Mouse (Mus musculus) urinary bladder, postnatal 4 days (tissue): Measurements from ENCODE around the gene Zmynd8.

Experiments used
- DNase-seq, 2 experiments: peaks; one replicate each; pipeline ENCODE4 v3.0.0; 2021 to 2022; ENCODE audit warnings: low spot score in 2 of 2

The Zmynd8 gene

DNA sequence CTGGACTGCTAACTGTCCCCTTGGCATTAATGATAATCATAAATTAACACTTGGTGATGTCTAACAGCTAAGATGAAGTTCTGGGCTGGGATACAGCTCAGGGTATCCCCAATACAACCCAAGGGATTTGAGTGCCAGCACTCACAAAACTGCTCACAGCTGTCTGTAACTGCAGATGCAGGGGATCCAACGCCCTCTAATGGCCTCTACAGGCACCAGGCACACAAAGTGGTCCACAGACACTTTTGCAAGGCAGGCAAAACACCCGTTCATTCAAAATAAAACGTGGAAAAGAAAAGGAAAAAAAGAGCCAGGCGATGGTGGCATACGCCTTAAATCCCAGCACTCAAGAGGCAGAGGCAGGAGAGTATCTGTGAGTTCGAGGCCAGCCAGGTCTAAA is 658 bp upstream of the Zmynd8 start:
- no peak for DNase-seq

DNA sequence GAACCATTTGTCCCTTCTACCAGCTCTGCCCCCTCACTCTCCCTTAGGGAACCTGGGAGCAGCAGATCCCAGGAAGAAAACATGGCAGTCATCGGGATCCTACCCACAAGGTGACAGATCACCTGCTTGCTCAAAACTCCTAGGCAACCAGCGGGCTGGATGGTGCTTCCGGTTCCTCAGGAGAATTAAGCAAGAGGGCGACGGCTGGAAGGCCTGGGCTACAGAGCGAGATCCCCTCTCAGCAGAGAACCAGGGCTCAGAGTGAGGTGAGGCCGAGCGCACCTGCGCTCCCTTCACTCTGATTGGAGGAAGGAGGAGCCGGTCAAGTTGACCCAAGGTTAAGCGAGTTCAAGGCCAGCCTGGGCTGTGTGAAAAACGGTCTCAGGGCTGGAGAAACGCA is 2.6 kb downstream of the Zmynd8 start:
- no peak for DNase-seq

DNA sequence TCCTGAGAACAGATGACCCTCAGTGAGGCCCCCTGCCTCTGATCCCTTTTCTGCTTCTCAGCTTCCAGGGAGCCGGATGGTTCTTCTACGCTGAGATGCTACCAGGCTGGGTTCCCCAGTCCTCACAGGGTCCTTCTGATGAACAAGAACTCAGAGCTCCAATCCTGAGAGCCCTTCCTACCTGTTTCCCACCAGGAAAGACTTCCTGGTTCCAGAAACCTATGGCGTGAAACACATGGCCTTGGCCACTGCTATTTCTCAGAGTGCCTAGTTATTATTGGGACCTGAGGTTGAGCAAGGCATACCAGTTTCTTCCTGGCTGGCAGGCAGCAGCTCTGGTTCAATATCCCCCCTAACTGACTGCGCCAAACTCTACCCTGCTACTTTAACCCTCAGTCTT is 3.1 kb downstream of the Zmynd8 start:
- no peak for DNase-seq

DNA sequence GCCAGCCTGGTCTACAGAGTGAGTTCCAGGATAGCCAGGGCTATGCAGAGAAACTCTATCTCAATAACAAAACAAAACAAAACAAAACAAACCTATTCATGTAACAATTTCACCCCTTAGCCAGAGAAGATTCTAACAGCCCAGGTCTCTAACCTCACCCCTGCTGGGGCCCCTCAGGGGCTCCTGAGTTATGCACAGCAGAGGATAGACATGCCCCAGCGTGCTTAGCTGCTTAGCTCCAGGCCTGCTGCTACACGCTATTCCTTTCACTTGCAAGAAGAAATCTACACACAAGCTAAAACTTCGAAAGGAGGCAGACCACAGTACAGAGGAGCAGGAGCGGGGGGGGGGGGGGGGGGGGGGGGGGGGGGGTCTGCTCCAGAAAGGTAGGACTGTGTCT is 4.3 kb downstream of the Zmynd8 start:
- DNase-seq = no peak

DNA sequence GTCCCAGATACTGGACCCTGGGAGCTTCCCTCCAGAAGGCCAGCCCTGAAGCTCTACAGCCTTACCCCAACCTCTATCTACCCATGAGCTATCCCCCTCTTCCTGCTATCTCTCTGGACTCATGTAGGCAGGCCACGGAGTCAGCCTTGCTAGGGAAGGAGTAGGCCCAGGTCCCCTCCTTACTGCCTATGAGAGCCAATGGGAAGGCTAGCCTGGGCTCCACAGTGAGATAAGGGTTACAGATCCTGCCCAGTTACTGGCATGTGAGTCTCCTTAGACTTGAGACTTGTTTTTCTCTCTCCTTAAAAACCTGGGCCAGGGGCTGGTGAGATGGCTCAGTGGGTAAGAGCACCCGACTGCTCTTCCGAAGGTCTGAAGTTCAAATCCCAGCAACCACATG is 5.6 kb downstream of the Zmynd8 start:
- no peak for DNase-seq

DNA sequence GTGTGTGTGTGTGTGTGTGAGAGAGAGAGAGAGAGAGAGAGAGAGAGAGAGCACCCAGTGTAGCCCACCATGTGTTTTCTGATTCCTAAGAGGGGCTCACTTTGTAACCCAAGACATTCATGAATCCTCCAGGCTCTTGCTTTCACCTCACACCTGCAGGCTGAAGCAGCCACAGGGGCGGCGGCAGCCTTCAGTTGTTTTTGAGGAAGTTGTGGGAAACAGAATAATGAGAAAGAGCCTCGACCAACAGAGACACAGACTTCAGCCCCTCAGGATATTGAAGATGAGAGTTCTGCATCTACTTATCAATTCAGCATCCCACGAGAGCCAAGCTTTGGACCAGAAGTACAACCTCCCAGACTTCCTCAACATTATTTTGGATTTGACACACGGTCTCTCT is 6.2 kb downstream of the Zmynd8 start:
- DNase-seq = no peak

DNA sequence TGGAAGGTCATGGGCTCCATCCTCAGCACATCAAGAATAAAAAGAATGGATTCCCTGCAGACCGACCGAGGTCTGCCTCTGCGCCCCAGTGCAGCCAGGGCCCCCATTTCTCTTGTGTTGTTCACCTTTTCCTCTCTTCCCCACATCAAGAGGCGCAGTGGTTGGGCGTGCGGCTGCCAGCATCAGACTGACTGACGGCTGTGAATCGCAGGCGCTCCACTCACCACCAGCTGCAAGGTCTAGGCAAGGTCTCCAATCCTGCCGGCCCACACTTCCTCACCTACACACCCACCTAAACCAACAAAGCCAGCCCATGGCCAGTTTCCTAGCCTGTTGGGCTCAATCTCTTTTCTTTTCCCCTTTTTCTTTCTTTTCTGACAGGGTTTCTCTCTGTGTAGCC is 8.4 kb downstream of the Zmynd8 start:
- DNase-seq = no peak

DNA sequence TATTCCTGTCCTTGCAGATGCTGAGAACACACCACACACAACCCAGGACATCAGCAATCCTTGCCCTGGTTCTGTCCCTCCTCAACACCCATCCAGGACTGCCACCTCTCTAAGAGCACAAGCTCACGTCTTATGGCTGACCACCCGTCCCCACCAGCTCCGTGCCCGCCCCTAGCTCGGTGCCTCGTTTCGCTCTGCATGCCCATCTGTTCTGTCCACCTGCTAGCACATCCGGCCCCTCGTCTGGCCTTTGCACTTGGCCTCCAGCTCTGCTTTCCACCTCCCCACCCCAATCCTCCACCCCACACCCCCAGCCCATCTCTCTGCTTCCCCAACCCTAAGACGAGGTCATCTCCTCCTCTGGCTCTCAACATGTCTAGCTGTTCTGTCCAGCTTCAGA is 8.9 kb downstream of the Zmynd8 start:
- no peak for DNase-seq

DNA sequence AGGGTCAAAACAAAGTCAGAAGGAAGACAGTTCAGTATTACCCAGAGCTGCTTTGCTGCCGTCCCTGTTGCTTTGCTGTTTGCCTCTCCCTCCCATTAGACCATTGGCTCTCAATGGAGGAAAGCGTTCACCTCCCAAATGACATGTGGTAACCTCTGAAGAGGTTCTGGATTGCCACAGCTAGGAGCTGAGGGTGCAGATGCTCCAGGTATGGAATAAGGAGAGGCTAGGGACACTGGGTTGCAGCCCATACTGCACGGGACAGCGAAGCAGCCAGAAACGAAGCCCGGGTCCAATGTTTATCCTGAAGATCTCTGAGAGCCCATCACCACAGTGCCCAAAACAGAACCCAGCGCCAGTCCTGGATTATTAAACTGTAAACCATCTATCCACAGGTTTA is 9.6 kb downstream of the Zmynd8 start:
- DNase-seq = no peak

DNA sequence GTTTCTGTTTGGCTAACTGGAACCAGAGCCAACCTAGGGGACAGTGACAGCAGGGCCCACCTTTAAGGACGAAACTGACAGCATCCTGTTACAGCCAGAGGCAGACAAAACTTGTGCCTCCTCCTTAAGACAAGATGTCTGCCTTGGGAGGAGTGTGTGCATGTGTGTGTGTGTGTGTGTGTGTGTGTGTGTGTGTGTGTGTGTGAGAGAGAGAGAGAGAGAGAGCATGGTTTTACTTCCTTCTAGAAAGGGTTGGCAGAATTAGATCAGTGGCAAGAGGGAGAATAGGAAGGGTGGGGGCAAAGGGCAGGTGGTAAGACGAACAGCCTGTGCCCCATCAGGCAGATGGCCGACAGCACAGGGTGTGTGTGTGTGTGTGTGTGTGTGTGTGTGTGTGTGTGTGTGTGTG is 10.0 kb downstream of the Zmynd8 start:
- DNase-seq = no peak

DNA sequence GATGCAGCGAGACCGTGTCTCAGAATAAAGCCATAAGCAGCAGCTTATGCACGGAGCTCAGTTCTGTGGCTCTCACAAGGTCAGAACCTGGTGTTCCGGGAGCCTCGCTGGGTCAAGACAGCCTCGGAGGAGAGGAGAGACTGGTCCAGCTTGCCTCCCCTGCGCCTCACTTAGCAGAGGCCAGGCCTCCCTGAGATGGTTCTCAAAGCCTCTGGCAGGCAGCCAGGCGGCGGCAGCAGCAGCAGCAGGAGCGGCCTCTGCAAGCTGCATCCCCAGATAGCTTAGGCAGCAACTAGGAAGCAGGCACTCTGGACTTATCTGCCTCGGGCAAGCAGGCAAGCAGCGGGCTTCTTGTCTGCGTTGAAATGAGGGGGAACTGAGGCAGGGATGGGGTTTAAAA is 10.4 kb downstream of the Zmynd8 start:
- DNase-seq = peak; percentile 72 to 77

DNA sequence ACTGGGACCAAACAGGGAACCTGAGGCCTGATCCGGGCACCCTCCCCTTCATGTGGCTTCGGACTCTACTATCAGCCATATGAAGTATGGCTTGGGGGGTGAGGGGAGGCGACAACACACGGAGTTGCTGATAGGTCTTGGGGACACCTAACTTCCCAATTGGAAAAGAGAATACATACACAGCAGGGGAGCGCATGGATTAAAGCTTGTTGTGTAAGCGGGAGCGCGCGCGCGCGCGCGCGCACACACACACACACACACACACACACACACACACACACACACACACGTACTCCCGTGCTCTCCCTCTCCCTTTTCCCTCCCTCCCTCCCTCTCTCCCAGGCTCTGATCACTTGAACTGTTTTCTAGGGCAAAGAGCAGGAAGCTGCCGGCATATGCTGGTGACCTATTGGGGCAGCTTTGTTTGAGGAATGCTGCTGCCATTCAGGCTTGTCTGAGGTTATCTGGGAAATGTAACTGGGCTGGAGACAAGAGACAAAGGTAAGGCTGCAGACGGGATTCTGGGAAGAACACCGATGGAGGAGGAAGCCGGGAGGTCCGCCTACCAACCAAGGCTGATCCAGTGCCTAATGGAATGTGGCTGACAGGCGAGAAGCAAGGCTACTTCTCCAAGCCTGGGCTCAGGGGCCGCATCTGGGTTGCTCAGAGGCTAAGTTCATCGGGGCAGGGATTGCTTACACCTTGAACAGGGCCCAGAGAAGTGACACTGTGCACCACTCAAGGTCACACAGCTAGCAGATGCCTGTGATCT is 11.8 kb downstream of the Zmynd8 start:
- no peak for DNase-seq

DNA sequence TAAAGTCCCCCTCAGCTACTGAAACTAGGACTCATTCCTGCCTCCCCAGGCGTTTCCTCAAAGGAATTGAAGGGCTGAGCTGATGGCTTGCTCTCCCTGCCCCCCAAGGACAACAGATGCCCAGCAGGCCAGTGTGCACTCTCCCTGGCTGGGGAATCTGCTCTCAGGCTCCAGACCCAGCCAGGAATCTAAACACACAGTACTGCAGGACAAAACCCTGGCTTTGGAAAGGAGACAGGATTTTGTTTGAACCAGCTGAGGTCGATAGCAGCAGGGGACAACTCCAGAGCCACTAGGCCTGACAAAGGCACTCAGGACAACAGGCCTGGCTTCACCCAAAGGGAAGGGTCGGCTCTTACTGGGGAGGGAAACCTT is 12.3 kb downstream of the Zmynd8 start:
- DNase-seq = no peak

DNA sequence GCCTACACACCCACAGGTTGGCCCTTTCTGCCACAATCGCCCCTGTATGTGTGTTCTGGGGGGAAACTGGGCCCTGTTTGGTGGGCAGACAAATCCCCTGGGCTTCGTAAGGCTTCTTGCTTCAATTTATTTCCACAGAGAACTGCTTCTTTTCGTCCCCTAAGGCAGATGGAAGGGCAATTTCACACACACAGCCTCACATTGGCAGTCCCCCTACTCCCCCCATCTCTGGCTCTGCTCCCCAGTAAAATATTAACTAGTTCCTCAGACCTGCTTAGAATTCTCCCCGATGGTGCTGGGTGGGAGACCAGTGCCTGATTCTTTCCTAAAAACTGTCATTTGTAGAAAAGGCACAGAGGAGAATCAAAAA is 12.9 kb downstream of the Zmynd8 start:
- DNase-seq = no peak

DNA sequence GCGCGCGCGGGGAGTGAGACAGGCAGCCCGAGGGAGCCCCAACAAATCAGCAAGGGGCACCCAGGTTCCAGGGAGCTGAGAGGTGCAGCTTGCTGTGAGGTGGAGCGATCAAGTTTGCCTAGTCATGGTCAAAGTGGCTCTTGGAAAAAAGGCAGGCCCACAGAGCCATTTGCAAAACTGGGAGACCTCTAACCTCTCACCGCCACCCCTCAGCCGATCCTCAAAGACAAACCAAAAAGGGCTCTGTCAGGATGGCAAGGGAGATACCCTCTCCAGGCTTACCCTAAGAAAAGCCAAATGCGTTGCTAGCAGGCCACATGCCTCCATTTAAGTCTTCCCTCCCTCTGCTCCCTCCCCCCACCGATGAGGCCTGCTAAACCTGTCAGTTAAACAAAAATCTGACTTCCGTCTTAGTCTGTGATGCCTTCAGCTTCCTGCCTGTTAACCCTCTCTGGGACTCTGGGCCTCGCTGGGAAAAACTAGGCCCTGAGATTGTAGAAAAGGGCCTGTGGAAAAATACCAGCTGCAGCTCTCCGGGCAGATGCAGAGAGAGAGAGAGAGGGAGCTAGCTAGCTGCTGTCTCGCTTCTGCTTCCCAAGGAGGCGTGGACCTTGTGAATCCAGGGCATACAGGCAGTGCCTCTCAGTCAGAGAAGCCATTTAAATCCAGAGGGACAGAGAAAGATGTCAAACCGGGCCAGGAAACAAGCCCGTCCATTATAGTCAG is 13.4 kb downstream of the Zmynd8 start:
- DNase-seq = peak in 1 of 2 experiments; percentile 46

DNA sequence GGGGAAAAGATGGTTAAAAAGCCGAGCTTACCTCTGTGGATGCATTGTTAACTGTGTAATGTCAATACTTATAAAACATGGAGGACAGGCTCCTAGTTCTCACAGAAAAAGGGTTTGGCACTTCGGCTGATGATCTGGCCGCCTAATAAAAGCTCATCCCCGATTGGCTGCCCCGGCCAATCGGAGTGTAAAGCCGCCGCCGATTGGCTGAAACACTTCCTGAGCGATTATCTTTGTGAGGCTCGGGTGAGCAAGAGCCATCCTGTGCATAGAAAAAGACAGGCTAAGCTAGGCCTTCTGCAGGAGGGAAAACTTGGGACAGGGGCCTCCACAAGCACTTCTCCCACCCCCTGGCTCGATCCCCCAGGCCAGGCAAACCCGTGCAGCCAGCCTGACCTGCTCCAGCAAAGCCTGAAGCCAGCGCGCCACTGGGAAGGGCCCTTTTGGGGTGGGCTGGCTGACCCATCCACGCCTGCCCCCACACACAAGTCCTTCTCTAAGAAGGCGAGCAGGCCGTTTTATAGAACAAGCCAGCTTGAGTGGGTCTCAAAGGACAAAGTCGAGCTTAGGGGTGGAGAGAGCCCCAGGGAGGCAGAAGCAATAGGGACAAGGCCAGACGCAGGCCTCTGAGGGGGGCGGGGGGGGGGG is 14.1 kb downstream of the Zmynd8 start:
- DNase-seq = peak; percentile 89 to 94

DNA sequence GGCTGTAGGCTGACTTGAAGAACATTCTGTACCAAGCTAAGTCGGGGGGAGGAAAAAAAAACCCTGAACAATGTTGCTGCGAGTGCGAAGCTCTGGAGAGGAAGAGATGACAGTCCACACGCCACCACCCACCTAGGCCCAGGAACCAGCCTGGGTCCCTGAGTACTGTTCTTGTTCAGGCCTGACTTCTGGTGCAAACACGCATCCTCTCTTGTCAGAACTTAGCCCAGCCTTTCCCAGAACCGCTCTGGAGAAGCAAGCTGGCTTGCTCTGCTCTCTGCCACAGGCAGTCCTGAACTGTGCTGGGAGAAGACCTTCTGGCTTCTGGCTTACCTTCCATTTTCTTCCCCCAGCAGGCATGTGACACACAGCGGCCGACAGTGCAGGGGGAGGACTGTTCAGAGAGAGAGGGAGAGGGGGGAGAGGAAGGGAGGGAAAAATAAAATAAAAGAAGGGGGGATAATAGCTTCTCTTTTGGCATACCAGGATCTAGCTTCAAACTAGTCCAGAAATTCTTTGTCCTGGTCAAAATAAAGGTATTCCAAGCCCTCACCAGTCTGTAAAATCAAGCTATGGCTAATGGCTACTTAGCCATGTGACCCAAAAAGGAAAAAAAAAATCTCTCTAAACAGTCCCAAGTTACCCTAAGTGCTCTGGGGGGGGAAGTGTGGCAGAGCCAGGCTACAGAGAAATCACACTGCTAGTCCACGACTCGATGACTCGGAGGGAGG is 14.8 kb downstream of the Zmynd8 start:
- DNase-seq = no peak

DNA sequence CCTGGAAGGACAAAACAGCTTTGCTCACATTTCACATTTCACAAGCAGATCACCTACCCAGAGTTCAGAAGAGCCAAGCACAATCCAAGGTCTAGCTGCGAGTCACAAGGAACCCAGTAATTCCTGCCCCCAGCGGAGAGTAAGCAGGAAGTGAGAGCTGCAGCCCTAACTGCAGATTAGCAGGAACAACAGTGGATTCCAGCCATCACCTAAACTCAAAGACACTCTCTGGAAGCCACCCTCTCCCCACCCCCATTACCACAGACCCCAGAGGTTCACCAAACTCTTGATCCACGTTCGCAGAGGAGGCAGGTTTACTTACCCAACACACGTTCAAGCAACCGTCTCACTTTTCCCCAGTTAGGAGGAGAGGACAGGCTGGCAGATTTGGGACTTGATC is 15.8 kb downstream of the Zmynd8 start:
- no peak for DNase-seq

DNA sequence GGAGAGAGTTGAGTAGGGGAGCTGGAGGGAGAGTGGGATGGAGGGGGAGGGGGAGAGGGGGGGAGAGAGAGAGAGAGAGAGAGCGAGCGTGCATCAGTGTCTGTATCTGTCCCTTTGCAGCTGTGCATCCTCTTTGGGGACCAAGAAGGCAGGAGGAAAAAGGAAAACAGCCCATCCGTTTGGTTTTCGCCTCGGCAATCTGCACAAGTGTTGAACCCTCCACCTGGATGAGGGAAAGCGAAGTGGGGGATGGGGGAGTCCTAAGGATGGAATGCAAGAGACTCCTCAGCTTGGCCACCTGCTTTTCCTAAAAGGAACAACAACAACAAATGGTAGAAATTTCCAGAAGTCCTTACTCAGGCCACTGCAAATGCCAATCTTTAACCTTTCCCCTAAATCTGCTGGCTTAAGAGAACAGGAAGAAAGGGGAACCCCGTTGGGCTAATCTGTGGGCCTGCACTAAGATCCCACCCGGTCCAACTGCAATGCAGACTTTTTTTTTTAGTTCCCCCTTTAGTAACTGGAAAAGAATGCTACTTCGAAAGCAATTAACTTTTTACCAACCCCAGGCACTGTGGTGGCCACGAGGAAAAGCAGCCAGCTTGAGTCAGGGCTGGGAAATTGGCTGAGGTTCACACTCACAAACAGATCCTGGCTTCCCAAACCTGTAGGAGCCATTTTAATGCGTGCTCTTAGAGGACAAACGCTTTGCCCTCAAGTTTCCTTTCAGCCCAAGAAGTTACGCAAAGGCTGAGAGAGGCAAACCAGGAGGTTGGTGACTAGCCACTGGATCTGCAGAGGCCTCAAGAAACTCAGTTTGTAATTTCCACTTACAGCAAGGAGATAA is 17.0 kb downstream of the Zmynd8 start:
- DNase-seq = no peak

DNA sequence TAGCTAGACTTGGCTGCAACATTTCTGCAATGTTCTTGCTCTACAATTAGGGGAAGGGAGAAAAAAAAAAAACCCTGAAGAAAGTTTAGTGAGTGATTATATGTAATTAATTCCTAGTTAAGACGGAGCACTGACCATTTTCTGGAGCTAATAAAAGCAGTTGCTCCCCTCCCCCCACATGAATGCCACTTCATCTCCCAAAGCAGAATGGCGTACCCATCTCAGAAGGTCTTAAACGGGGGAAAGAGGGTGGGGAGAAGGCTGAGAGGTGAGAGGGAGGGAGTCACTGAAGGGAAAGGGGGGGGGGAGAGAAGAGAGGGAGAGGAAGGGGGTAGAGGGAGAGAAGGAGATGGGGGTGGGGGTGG is 17.6 kb downstream of the Zmynd8 start:
- no peak for DNase-seq

DNA sequence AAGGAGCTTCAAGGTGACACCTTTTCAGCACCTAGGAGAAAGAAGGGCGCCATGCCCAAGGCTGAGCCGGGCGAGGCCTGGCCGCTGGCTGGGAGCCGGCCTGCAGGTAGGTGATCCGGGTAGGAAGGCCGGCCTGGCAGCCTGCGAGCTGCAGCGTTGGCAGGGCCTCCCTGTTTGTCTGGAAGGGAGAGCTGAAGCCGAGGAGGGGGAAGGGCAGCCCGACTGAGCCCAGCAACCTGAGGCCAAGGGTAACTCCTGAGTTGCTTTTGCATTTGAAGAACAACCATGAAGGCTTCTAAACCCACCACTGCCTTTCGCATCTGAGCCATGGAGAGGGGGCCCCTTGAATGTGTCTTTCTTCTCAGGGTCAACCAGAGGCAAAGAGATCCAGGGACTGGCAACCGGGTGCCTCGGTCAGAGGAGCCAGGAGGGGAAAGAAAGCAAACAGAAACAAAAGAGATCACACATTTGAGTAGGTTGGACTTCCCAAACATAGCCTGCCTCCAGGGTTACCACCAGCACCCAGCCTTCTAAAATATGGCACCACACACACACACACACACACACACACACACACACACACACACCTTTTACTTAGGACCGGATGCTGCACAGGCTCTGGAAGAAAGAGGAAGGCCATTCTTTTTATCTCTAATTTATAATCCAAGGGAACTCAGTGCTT is 18.2 kb downstream of the Zmynd8 start:
- DNase-seq = peak in 1 of 2 experiments; percentile 61
